Mouse (Mus musculus) testis, adult 2 months (tissue): ENCODE measurements around the gene Erg.

Experiments
- CTCF ChIP-seq: fragments of 200-500 bp; IDR thresholded peaks from 2 replicates; pipeline ENCODE4 v1.5.1; 2012; ENCODE audit warnings: low read depth, mild to moderate bottlenecking, inconsistent platforms, low read length, moderate library complexity; ENCODE audit not compliant: control insufficient read depth, insufficient read depth, insufficient replicate concordance
- POLR2A ChIP-seq: fragments of 200-500 bp; IDR thresholded peaks from 2 replicates; pipeline ENCODE4 v1.6.1; 2012; ENCODE audit warnings: low read depth, mild to moderate bottlenecking, inconsistent platforms, low read length, moderate library complexity; ENCODE audit not compliant: control insufficient read depth

DNA sequence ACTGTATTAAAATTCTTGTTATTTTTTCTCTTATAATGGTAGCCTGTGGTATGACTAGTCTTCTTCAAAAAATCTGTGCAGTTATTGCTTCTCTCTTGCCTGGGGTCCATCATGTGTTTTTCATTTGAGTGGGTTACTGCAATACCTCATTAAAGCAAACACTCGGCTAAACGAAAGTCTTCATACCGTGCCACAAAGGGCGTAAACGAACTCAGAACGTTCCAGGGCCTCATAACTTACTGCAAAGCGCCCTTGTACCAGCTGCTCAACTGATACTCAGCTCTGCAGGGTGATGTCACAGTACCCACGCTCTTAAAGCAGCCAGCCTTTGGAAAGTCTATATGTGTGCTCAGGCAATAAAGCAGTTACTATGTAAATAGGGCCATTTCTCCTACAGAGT, 93.1 kb downstream of the Erg start:
- no peak for TF ChIP-seq POLR2A
- no peak for TF ChIP-seq CTCF
